In genomic region chr17:84351276-84351675, GRCm38 (mm10) we compare ENCODE assay signal across 18 mouse cellular contexts.
DNase-seq lines count a peak whose midpoint lies in the region; ATAC-seq and TF ChIP-seq lines count a peak whose summit lies in the region.
"Had no signal": no experiment of that assay in that cellular context is flagged by ENCODE, and none has a peak within 500 bp of the region (broad histone marks: within the 10 kb centered on the region; RNA-seq: fewer than 3 reads in every experiment).

No protein-coding gene starts in this region.

- no peaks in the 10 kb centered on the region for H3K9me3 ChIP-seq in intestine, embryonic 14.5 days (ENCODE audit: control insufficient read depth, low read length)
- H3K9me3 ChIP-seq in kidney, embryonic 14.5 days (ENCODE audit: control insufficient read depth, low read length) = no peaks in the 10 kb centered on the region
- H3K9me3 ChIP-seq: heart, embryonic 13.5 days; megakaryocyte, embryonic 14.5 days; stomach, embryonic 15.5 days had no signal

- H3K36me3 ChIP-seq in intestine, embryonic 14.5 days (ENCODE audit: control insufficient read depth, insufficient read depth, low read length) = peaks cover 15% of the 10 kb centered on the region
- peaks cover 3% of the 10 kb centered on the region for H3K36me3 ChIP-seq in kidney, embryonic 14.5 days (ENCODE audit: control insufficient read depth, insufficient read depth, low read length)

- peak; percentile 38; the same call in 1 of the 2 replicates for ATAC-seq in frontal cortex, adult (ENCODE audit: low TSS enrichment)
- ATAC-seq in intestine, embryonic 14.5 days (replicated peaks; ENCODE audit: low FRiP score, low TSS enrichment, low read depth) = peak; percentile 78; the same call in 1 of the 2 replicates
- ATAC-seq in kidney, embryonic 14.5 days (ENCODE audit: low FRiP score, low TSS enrichment) = no peak
- ATAC-seq: Patski had no signal

- no peaks in the 10 kb centered on the region for H3K27me3 ChIP-seq in intestine, embryonic 14.5 days (replicated peaks; ENCODE audit: control insufficient read depth, insufficient read depth, low read length)
- H3K27me3 ChIP-seq in cerebellum, adult 2 months (ENCODE audit: control insufficient read depth, insufficient read depth, low read length) = no peaks in the 10 kb centered on the region
- no peaks in the 10 kb centered on the region for H3K27me3 ChIP-seq in kidney, embryonic 14.5 days (ENCODE audit: control insufficient read depth, insufficient read depth, low read length)
- H3K27me3 ChIP-seq: heart, embryonic 13.5 days; megakaryocyte, embryonic 14.5 days; Patski; stomach, embryonic 15.5 days had no signal

- peaks cover 3% of the 10 kb centered on the region; the same call in 1 of the 2 replicates for H3K4me1 ChIP-seq in intestine, embryonic 14.5 days (replicated peaks; ENCODE audit: control insufficient read depth, insufficient read depth, low read length)
- peaks cover 16% of the 10 kb centered on the region for H3K4me1 ChIP-seq in cerebellum, adult 2 months (ENCODE audit: control insufficient read depth, insufficient read depth, low read length)
- H3K4me1 ChIP-seq in kidney, embryonic 14.5 days (ENCODE audit: control insufficient read depth, insufficient read depth, low read length) = no peaks in the 10 kb centered on the region

- TF ChIP-seq CTCF in cerebellum, adult 2 months (IDR thresholded peaks at IDR 0.05; ENCODE audit: borderline replicate concordance, insufficient read depth, low read depth, low read length) = no peak

- no peak overlapping the region for H3K4me3 ChIP-seq in intestine, embryonic 14.5 days (ENCODE audit: low read depth, low read length)
- no peak overlapping the region for H3K4me3 ChIP-seq in cerebellum, adult 2 months (replicated peaks; ENCODE audit: insufficient read depth, low read depth, low read length)
- no peak overlapping the region for H3K4me3 ChIP-seq in kidney, embryonic 14.5 days (ENCODE audit: low read length)
- H3K4me3 ChIP-seq: gastrocnemius, adult 2 months; heart, embryonic 13.5 days; left cerebral cortex, adult 2 months; megakaryocyte, embryonic 14.5 days; stomach, embryonic 15.5 days had no signal

- H3K27ac ChIP-seq in intestine, embryonic 14.5 days (ENCODE audit: low read depth) = no peak overlapping the region
- no peak overlapping the region for H3K27ac ChIP-seq in cerebellum, adult 2 months (ENCODE audit: insufficient read depth, low read length)
- H3K27ac ChIP-seq in kidney, embryonic 14.5 days (ENCODE audit: low read depth, low read length) = no peak overlapping the region
- H3K27ac ChIP-seq: gastrocnemius, adult 2 months; heart, embryonic 13.5 days; left cerebral cortex, adult 2 months; stomach, embryonic 15.5 days had no signal

- no peak for DNase-seq in frontal cortex, postnatal 36 days (ENCODE audit: low spot score in 2 of 2)
- DNase-seq in testis, postnatal 14 days (ENCODE audit: low spot score) = peak; percentile 38
- DNase-seq in testis, postnatal 10 days (ENCODE audit: low spot score) = no peak
- no peak for DNase-seq in intestine, embryonic 14.5 days (ENCODE audit: low spot score)
- DNase-seq in retina, postnatal 1 day = peak; percentile 84
- no peak for DNase-seq in cerebellum, adult 2 months
- DNase-seq: adrenal gland, adult 8-10 months; gastrocnemius, adult 2 months; kidney, postnatal 36 days; lung, adult 2 months; right cerebral cortex, postnatal 4 days had no signal

- 67% methylated on average over 3 of the region's 3 CpGs for WGBS in intestine, embryonic 14.5 days
- WGBS in cerebellum, adult 2 months = 89% methylated on average over 3 of the region's 3 CpGs
- WGBS in kidney, embryonic 14.5 days = 72% methylated on average over 3 of the region's 3 CpGs

- no peak for TF ChIP-seq POLR2A in cerebellum, adult 2 months (IDR thresholded peaks at IDR 0.05; ENCODE audit: borderline replicate concordance, insufficient read depth, low read length)

- no peak overlapping the region for H3K9ac ChIP-seq in intestine, embryonic 14.5 days (ENCODE audit: low read length)
- H3K9ac ChIP-seq in kidney, embryonic 14.5 days (ENCODE audit: low read depth, low read length) = no peak overlapping the region
- H3K9ac ChIP-seq: heart, embryonic 13.5 days; stomach, embryonic 15.5 days had no signal

- H3K4me2 ChIP-seq in intestine, embryonic 14.5 days (ENCODE audit: low read length) = no peak overlapping the region
- H3K4me2 ChIP-seq in kidney, embryonic 14.5 days (replicated peaks; ENCODE audit: low read depth, low read length) = no peak overlapping the region
- H3K4me2 ChIP-seq: heart, embryonic 13.5 days; stomach, embryonic 15.5 days had no signal

Comparison
In these comparisons a context has a peak if more than half of its experiments do, and no peak if none do; other contexts are left out.
1. DNase-seq: peak in testis, postnatal 14 days (single experiment) and retina, postnatal 1 day (single experiment); none in frontal cortex, postnatal 36 days (0 of 2), testis, postnatal 10 days (single experiment), intestine, embryonic 14.5 days (single experiment) and cerebellum, adult 2 months (0 of 2).